Mouse (Mus musculus) activated CD4-positive, CD25-positive, alpha-beta regulatory T cell, adult 4 months (primary cell): ENCODE results near the gene Fstl3. TPM values are rescaled to one million over a fixed set of nuclear protein-coding genes. Genes with fewer than 3 reads are reported as not detected.

Source experiments
- ATAC-seq: one replicate; pipeline ENCODE4 v1.8.0; 2017
- polyA plus RNA-seq, 2 experiments: library from polyadenylated mRNA; unstranded; fragments of 100-300 nt; shearing (Covaris generic); gene quantifications; one replicate each; pipeline ENCODE4 v1.2.1; 2017

Fstl3 gene
- polyA plus RNA-seq, 2 experiments from 2014 or later, result 0.86 TPM; not detected in 1

DNA sequence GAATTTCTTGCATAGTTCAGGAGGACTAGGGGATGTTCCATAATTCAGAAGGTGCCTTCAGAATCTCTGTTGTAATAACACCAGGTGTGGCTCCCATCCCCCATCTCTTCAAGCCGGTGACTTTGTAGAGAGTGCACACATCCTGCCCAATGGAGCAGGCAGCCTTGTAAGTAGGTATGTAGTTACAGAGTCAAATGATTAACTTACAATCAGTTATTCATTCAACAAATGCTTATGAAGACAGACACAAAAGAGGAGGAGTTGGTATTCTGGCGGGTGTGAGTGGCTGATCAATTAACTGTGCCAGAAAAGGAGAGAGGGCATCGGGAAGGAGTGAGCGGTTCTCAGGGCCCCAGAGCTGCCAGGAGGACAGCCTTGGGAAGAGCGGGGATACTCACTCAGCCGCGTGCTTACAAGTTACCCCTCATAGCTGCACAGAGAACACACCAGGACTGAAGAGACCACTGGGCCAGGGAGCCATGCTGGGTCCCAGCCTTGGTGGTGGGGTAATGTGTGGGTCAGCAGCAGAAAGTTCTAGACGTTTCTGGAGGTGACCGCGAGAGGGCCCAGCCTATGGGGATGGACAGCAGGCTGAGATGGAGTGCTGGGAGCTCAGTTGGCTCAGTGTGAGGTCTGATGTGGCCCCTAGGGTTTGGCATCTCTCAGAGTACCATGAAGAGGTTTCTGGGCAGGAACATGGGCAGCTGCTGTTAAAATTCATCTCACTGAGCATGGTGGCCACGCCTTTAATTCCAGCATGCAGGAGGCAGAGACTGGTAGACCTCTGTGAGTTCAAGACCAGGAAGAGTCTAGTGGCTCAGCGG lies 38.8 kb downstream of the Fstl3 start:
- ATAC-seq, result no peak

DNA sequence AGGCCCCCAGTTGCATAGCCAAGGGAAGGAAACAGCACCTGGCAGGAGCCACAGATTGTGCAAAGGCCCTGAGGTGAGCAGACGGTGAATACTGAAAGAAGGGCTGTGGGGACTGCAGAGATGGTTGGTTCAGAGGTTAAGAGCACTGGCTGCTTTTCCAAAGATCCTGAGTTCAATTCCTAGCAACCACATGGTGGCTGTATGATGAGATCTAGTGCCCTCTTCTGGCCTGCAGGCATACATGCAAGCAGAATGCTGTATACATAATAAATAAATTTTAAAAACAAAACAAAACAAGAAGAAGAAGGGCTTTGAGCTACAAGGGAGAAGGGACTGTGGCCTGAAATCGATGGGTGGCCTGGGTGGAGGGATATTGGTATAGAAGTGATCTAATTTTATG lies 40.0 kb downstream of the Fstl3 start:
- no peak for ATAC-seq

DNA sequence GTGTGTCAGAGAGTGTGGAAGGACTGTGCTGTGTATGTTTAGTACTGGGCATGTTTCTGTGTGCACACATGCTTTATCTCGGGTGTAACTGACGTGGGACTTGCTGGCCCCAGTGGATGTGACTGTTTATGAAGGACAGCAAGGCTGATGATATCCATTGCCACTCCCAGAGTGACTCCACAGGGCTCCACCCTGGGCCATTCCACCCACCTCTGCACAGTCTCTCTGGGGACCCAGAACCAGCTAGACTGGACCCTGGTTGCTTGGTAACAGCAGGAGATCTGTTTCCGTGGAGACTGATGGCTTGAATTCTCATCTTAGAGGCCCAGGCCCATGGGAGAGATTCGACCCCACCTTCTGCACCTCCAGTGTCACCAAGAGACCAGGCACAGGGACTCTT lies 41.2 kb downstream of the Fstl3 start:
- ATAC-seq, result no peak

DNA sequence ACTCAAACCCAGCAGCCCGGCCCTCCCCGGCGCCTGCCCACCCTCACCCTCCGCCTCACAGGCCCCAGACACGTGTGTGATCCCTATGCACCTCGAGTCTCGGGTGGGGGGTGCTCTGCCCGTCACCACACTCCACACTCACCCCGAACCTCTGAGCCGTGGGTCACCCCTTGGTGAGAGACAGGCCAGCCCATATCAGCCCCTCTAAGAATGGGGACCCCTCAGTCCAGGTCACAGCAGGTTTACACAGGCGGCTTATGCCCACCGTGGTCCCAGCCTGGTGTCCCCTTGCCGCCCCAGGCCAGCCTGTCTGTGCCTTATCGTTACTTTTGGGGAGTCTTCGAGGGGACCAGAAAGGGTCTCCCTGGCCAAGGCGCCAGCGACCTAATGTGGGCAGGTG lies 42.5 kb downstream of the Fstl3 start:
- ATAC-seq, result no peak

DNA sequence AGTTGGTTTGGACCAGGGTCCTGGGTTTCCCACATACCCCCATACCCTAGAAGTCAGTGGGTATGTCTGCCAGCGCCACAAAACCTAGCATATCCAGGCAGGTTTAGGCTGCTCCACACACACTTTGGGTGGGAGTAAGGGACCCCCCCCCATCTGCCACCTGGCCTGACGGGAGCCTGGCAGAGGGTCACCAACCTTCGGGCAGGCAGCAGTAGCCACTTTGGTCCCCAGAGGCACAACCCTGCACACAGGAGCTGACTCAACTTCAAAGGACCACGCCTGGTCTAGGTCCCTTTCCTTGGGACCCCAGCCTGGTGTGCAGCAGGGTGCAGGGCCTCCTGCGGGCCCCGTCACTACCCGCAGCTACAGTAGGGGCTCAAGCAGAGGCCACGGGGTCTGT lies 43.2 kb downstream of the Fstl3 start:
- no peak for ATAC-seq

DNA sequence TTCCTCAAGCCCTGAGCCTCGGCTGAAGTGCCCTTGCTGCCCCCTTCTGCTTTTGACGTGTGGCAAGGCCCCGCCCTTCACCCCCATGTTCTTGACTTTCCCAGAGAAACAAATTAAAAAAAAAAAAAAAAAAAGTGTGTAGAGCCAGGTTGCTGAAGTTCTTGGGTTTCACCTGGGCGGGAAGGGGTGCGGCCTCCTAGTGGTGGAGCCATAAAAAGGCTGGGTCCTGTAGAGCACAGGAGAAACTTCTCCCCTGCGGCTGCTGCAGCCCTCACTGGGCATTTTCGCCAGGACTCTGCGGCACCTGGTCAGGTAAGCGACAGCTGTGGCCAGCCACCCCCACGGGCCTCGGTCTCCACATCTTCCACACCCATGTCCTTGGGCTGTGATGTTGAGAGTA lies 43.7 kb downstream of the Fstl3 start, which contains the start of gene Misp:
TSS of gene Misp (plus strand) at position 208 of the 400 bp plus-strand sequence.
- no peak for ATAC-seq

DNA sequence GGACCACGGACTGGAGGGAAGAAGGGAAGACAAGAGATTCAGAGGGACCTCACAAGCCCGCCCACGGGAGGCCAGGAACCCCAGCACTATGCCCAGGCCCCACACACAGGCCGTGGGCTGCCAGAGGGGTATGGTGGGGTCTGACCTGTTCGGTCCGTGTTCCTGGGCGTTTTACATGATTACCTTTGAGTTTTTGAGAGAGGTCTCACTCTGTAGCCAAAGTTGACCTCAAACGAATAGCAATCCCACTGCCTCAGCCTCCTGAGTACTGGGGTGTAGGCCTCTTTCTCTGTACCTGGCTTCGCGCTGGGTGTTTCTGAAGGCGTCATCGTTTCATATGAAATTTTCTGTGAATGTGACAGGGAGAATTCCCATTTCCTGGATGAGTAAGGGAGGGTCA lies 44.7 kb downstream of the Fstl3 start:
- ATAC-seq, result no peak

DNA sequence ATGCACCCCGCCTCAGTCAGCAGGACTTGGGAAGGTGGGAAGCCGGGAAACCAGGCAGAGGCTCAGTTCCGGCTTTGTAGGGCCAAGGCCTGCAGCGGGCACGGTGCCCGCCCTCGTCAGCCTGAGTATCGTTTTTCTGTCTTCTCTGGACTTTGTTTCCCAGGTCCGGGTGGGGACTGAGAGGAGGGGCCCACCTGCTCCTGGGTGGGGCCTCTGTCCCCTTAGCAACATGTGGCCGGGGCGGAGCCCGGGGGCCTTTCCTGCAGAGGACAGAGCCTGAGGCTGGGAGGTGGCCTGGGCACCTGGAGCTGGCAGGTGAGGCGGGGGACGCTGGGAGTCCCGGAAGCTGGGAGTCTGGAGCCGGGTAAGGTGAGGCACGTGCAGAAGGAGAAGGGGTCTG lies 45.3 kb downstream of the Fstl3 start:
- ATAC-seq, result no peak

DNA sequence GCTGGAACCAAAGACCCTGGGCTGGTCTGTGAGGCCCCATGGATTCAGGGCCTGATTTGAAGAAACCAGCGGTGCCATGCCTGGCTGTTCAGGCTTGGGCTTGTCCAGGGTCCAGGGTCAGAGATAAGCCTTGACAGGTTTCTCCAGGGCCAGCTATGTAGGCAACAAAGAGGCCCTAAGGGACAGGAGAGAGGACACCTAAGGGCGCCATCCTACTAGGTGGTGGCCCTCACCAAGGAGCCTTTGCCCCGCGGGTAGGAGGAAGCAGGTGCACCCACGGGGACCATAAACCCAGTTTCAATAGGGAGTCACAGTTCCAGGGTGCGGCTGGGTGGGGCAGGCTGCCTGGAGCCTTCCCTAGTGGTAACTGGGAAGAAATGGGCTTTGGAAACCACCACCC lies 45.9 kb downstream of the Fstl3 start:
- ATAC-seq, result no peak

DNA sequence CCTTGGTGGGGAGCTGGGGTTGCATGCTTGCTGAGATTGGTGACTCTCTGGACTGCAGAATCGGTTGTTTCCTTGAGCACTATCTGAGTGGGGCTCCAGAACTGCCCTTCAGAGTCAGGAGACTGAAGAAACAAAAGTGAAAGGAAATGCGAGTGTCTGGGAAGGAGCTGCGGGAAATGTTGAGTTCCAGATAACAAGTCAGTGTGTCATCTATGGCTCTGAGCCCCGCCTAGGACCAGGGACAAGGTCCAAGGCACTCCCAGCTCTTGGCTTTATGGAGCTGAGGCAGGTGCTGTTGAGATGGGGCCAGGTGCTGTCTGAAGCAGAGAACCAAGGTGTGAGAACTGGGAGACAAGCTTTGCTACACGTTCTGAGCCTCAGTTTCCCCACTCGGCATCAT lies 47.3 kb downstream of the Fstl3 start:
- ATAC-seq, result no peak

DNA sequence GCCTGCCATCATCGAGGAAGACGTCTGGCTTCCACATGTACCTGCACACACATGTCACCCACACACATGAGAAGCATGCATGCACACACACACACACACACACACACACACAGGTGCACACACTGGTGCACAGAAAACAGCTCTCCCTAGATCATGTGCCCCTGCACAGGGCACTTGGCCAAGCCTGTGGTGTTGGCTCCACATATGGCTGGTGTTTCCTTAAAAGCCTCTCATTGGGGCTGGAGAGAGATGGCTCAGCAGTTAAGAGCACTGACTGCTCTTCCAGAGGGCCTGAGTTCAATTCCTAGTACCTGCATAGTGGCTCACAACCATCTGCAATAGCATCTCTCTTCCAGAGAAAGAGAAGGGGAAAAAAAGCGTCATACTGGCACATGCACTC lies 54.5 kb downstream of the Fstl3 start:
- no peak for ATAC-seq

Other genes starting within 250 kb of the Fstl3 start
- gene Plpp2, start 243.5 kb upstream of the Fstl3 start, polyA plus RNA-seq, result 1 to 10 TPM; 2.7 to 4.7 TPM
- gene Mier2, start 222.1 kb upstream of the Fstl3 start, polyA plus RNA-seq, result 10 to 100 TPM; 12.0 to 15.0 TPM
- gene Theg, start 189.9 kb upstream of the Fstl3 start, polyA plus RNA-seq, result not detected
- not detected for gene C2cd4c, start 163.2 kb upstream of the Fstl3 start, polyA plus RNA-seq
- gene Shc2, start 139.4 kb upstream of the Fstl3 start, polyA plus RNA-seq, result not detected
- gene Odf3l2, start 131.5 kb upstream of the Fstl3 start, polyA plus RNA-seq, result not detected
- gene Madcam1, start 112.7 kb upstream of the Fstl3 start, polyA plus RNA-seq, result under 1 TPM in 1 of 2 experiments, not detected in 1; 0.60 TPM
- gene Tpgs1, start 107.9 kb upstream of the Fstl3 start, polyA plus RNA-seq, result 10 to 100 TPM; 22.5 to 32.9 TPM
- gene Cdc34, start 95.1 kb upstream of the Fstl3 start, polyA plus RNA-seq, result 10 to 100 TPM; 17.4 to 27.5 TPM
- under 1 TPM; 0.52 to 0.62 TPM for gene Gzmm, start 88.3 kb upstream of the Fstl3 start, polyA plus RNA-seq
- gene Bsg, start 72.8 kb upstream of the Fstl3 start, polyA plus RNA-seq, result 100 to 1,000 TPM; 135 to 157 TPM
- gene Hcn2, start 60.6 kb upstream of the Fstl3 start, polyA plus RNA-seq, result not detected
- 10 to 100 TPM; 13.6 to 21.4 TPM for gene Polrmt, start 30.7 kb upstream of the Fstl3 start, polyA plus RNA-seq
- gene Fgf22, start 22.2 kb upstream of the Fstl3 start, polyA plus RNA-seq, result not detected
- 1 to 10 TPM; 3.9 to 4.4 TPM for gene Rnf126, start 10.3 kb upstream of the Fstl3 start, polyA plus RNA-seq
- 1 to 10 TPM in 1 of 2 experiments, under 1 TPM in 1; 0.76 to 1.1 TPM for gene Prss57, start 13.7 kb downstream of the Fstl3 start, polyA plus RNA-seq
- gene Palm, start 16.3 kb downstream of the Fstl3 start, polyA plus RNA-seq, result under 1 TPM; 0.55 to 0.95 TPM
- gene Misp, start 43.7 kb downstream of the Fstl3 start, polyA plus RNA-seq, result not detected
- gene Ptbp1, start 77.2 kb downstream of the Fstl3 start, polyA plus RNA-seq, result 100 to 1,000 TPM in 1 of 2 experiments, 10 to 100 TPM in 1; 94.0 to 159 TPM
- gene Prtn3, start 97.2 kb downstream of the Fstl3 start, polyA plus RNA-seq, result not detected
- gene Plppr3, start 97.4 kb downstream of the Fstl3 start, polyA plus RNA-seq, result 1 to 10 TPM; 1.6 to 2.1 TPM
- gene Elane, start 109.0 kb downstream of the Fstl3 start, polyA plus RNA-seq, result not detected
- gene Cfd, start 113.6 kb downstream of the Fstl3 start, polyA plus RNA-seq, result not detected
- gene Med16, start 131.7 kb downstream of the Fstl3 start, polyA plus RNA-seq, result 10 to 100 TPM in 1 of 2 experiments, 1 to 10 TPM in 1; 6.7 to 10.5 TPM
- not detected for gene Gm26602, start 133.6 kb downstream of the Fstl3 start, polyA plus RNA-seq
- gene Kiss1r, start 139.7 kb downstream of the Fstl3 start, polyA plus RNA-seq, result under 1 TPM in 1 of 2 experiments, not detected in 1; 0.22 TPM
- gene R3hdm4, start 143.9 kb downstream of the Fstl3 start, polyA plus RNA-seq, result 100 to 1,000 TPM in 1 of 2 experiments, 10 to 100 TPM in 1; 92.3 to 122 TPM
- 1 to 10 TPM; 2.1 to 2.5 TPM for gene Arid3a, start 149.8 kb downstream of the Fstl3 start, polyA plus RNA-seq
- gene Wdr18, start 182.9 kb downstream of the Fstl3 start, polyA plus RNA-seq, result 10 to 100 TPM; 63.9 to 70.0 TPM
- gene Grin3b, start 193.4 kb downstream of the Fstl3 start, polyA plus RNA-seq, result not detected
- gene Tmem259, start 207.1 kb downstream of the Fstl3 start, polyA plus RNA-seq, result 1 to 10 TPM; 1.9 to 3.8 TPM
- 100 to 1,000 TPM; 828 to 877 TPM for gene Cnn2, start 211.3 kb downstream of the Fstl3 start, polyA plus RNA-seq
- gene Abca7, start 219.2 kb downstream of the Fstl3 start, polyA plus RNA-seq, result 10 to 100 TPM; 13.2 to 17.0 TPM
- gene Arhgap45, start 239.4 kb downstream of the Fstl3 start, polyA plus RNA-seq, result 100 to 1,000 TPM; 196 to 326 TPM